ENCODE assay signal across 23 mouse cellular contexts in the genomic region with DNA sequence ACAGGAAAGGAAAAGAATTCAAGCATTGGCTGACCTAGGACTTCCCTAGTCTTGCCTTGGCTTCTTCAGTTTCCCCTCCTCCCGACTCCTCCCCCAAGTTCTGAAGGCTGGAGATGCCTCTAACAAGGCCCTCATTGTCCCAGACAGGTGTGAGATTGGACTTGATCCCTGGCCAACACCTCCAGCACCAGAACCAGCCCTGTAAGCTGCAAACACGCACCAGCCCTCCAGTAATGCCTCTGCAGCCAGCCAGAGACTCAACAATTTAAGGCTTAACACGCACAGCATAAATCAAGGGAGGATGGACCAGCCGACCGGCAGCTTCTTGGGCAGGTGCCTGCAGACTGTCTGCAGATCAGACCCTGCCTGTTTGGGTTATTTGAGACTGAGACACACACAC.
DNase-seq lines count a peak whose midpoint lies in the region; ATAC-seq and TF ChIP-seq lines count a peak whose summit lies in the region.
"Had no signal": no experiment of that assay in that cellular context is flagged by ENCODE, and none has a peak within 500 bp of the region (broad histone marks: within the 10 kb centered on the region; RNA-seq: fewer than 3 reads in every experiment).

No protein-coding gene starts in this region.

- H3K4me3 ChIP-seq in kidney, embryonic 14.5 days (ENCODE audit: low read length), result no peak overlapping the region
- H3K4me3 ChIP-seq in intestine, embryonic 15.5 days (replicated peaks), result no peak overlapping the region
- H3K4me3 ChIP-seq in layer of hippocampus, adult 2 months, result no peak overlapping the region
- H3K4me3 ChIP-seq: erythroblast, embryonic 14.5 days; liver, embryonic 12.5 days; midbrain, embryonic 10.5 days; neural tube, embryonic 15.5 days had no signal

- H3K4me2 ChIP-seq in kidney, embryonic 14.5 days (replicated peaks; ENCODE audit: low read depth, low read length), result no peak overlapping the region
- H3K4me2 ChIP-seq in intestine, embryonic 15.5 days (replicated peaks), result no peak overlapping the region
- H3K4me2 ChIP-seq: hindbrain, embryonic 14.5 days; liver, embryonic 12.5 days; neural tube, embryonic 15.5 days had no signal

- H3K27ac ChIP-seq in kidney, embryonic 14.5 days (ENCODE audit: low read depth, low read length), result no peak overlapping the region
- no peak overlapping the region for H3K27ac ChIP-seq in intestine, embryonic 15.5 days
- H3K27ac ChIP-seq in layer of hippocampus, adult 2 months, result no peak overlapping the region
- H3K27ac ChIP-seq: hindbrain, embryonic 14.5 days; liver, embryonic 12.5 days; midbrain, embryonic 10.5 days; neural tube, embryonic 15.5 days had no signal

- 54% methylated on average over 5 of the region's 5 CpGs for WGBS in kidney, embryonic 14.5 days
- 19% methylated on average over 5 of the region's 5 CpGs for WGBS in intestine, embryonic 15.5 days

- H3K36me3 ChIP-seq in kidney, embryonic 14.5 days (ENCODE audit: control insufficient read depth, insufficient read depth, low read length), result no peaks in the 10 kb centered on the region
- H3K36me3 ChIP-seq in intestine, embryonic 15.5 days, result no peaks in the 10 kb centered on the region
- H3K36me3 ChIP-seq: midbrain, embryonic 10.5 days; neural tube, embryonic 15.5 days had no signal

- no peak for TF ChIP-seq CTCF in layer of hippocampus, adult 2 months (conservative IDR thresholded peaks at IDR 0.05)

- ATAC-seq in kidney, embryonic 14.5 days (ENCODE audit: low FRiP score, low TSS enrichment), result 0 out of 2 replicates have a peak, but pooled peaks have one; percentile 1
- 0 out of 2 replicates have a peak, but pooled peaks have one; percentile 32 for ATAC-seq in intestine, embryonic 15.5 days
- ATAC-seq: forebrain, embryonic 16.5 days; inflammation-experienced regulatory T-cells, adult 6 months; liver, embryonic 12.5 days had no signal

- no peak overlapping the region for H3K9ac ChIP-seq in kidney, embryonic 14.5 days (ENCODE audit: low read depth, low read length)
- no peak overlapping the region for H3K9ac ChIP-seq in intestine, embryonic 15.5 days
- H3K9ac ChIP-seq: hindbrain, embryonic 14.5 days; liver, embryonic 12.5 days; neural tube, embryonic 15.5 days had no signal

- no peaks in the 10 kb centered on the region; the same call in 1 of the 2 replicates for H3K27me3 ChIP-seq in kidney, embryonic 14.5 days (ENCODE audit: control insufficient read depth, insufficient read depth, low read length)
- H3K27me3 ChIP-seq in intestine, embryonic 15.5 days (replicated peaks), result no peaks in the 10 kb centered on the region
- H3K27me3 ChIP-seq: liver, embryonic 12.5 days; neural tube, embryonic 15.5 days had no signal

- no peaks in the 10 kb centered on the region for H3K9me3 ChIP-seq in kidney, embryonic 14.5 days (ENCODE audit: control insufficient read depth, low read length)
- H3K9me3 ChIP-seq in intestine, embryonic 15.5 days, result no peaks in the 10 kb centered on the region
- H3K9me3 ChIP-seq: liver, embryonic 12.5 days; midbrain, embryonic 10.5 days; neural tube, embryonic 15.5 days had no signal

- peaks cover 14% of the 10 kb centered on the region for H3K4me1 ChIP-seq in kidney, embryonic 14.5 days (ENCODE audit: control insufficient read depth, insufficient read depth, low read length)
- peaks cover 20% of the 10 kb centered on the region for H3K4me1 ChIP-seq in intestine, embryonic 15.5 days (replicated peaks)

- no peak for DNase-seq in kidney, adult 9 months
- peak; percentile 29 for DNase-seq in 3T3-L1 (ENCODE audit: low read depth, low spot score)
- peak; percentile 56 for DNase-seq in Muller cell, postnatal 12 days (ENCODE audit: inconsistent ontology term)
- no peak for DNase-seq in B cell, adult 2 months
- DNase-seq in layer of hippocampus, adult 2 months (ENCODE audit: low spot score in 2 of 2), result no peak
- DNase-seq in adrenal gland, postnatal 25 days, result no peak
- DNase-seq: adrenal gland, postnatal 36 days; cerebellum, adult 9-10 months; gastrocnemius, postnatal 14 days; heart, postnatal 36 days; layer of hippocampus, adult 9-11 months; lung, adult 2 months; right cerebral cortex, adult 18-20 months; right cerebral cortex, postnatal 4 days had no signal

Comparison
In these comparisons a context has a peak if more than half of its experiments do, and no peak if none do; other contexts are left out.
1. DNase-seq: peak in 3T3-L1 (single experiment) and Muller cell, postnatal 12 days (single experiment); none in kidney, adult 9 months (single experiment), B cell, adult 2 months (0 of 2), layer of hippocampus, adult 2 months (0 of 2) and adrenal gland, postnatal 25 days (single experiment).